Mouse (Mus musculus) spleen, adult 2 months (tissue): ENCODE results near the gene Gm20772. TPM values are rescaled to one million over a fixed set of nuclear protein-coding genes. Genes with fewer than 3 reads are reported as not detected.
"Not testable (repeated sequence)": the region's sequence is repeated elsewhere in the genome, so short reads cannot be mapped to it uniquely, and the experiment has no call there.

ENCODE experiments used
- DNase-seq, 2 experiments: peaks; one replicate each; pipeline versions ENCODE4 v3.0.0 to v3.0.0-alpha.2; 2012 to 2021; ENCODE audit warnings: low spot score in 2 of 2, low read depth in 1 of 2
- H3K27ac ChIP-seq: fragments of 200-500 bp; 2 replicates; pipeline ENCODE4 v1.5.1; 2012; ENCODE audit warnings: low read length, inconsistent platforms; ENCODE audit not compliant: insufficient read depth
- H3K27me3 ChIP-seq: fragments of 200-500 bp; 2 replicates; pipeline ENCODE4 v1.6.1; 2012; ENCODE audit warnings: mild to moderate bottlenecking, moderate library complexity, low read length, inconsistent platforms; ENCODE audit not compliant: control insufficient read depth, insufficient read depth
- H3K36me3 ChIP-seq: fragments of 200-500 bp; 2 replicates; pipeline ENCODE4 v1.6.1; 2012; ENCODE audit warnings: mild to moderate bottlenecking, low read length, inconsistent platforms; ENCODE audit not compliant: control insufficient read depth, insufficient read depth
- H3K4me1 ChIP-seq: fragments of 200-500 bp; 2 replicates; pipeline ENCODE4 v1.6.1; 2011; ENCODE audit warnings: inconsistent platforms; ENCODE audit not compliant: control insufficient read depth, insufficient read depth, insufficient read length
- H3K4me3 ChIP-seq: fragments of 200-500 bp; 2 replicates; pipeline ENCODE4 v1.5.1; 2011; ENCODE audit warnings: mild to moderate bottlenecking, inconsistent platforms; ENCODE audit not compliant: insufficient read depth, insufficient read length; ENCODE audit errors: extremely low read depth
- WGBS: fragments of 180-500 bp; shearing (Covaris S2); methylation state at CpG from one replicate; pipeline ENCODE4 v1.1.7; 2018; 5-methylcytosine and 5-hydroxymethylcytosine counted together
- polyA plus RNA-seq: library from polyadenylated mRNA; depleted of rRNA; stranded (reverse); fragments of >200 nt; gene quantifications from 2 replicates; pipeline ENCODE4 v1.2.3, GENCODE M21; 2012; rRNA removed

The Gm20772 gene
- polyA plus RNA-seq = not detected in 2 replicates

DNA sequence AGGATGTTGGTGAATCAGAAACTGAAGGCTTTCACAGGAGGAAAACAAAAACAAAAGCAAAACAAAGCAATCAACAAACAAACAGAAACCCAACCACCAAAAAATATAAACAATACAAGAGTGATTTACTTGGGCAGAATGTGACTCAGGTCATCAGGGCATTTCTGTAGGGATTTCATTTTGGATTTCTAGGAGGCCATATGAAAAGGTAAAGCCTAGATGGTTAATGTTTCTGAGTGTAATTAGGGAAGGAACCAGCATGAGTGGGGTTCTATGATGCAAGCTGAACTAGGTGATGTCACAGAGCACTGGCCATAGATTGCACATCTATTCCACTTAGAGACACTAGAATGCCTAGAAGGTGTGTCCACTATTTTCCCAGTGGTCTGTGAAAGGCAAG lies at the start of gene Gm20772, which contains the start of gene Gm20831:
Gene Gm20772 (plus strand): TSS at position 301 of the 400 bp plus-strand sequence.
Gene Gm20831 (plus strand): TSS at position 301 of the 400 bp plus-strand sequence.
- H3K27me3 ChIP-seq, H3K4me1 ChIP-seq, H3K27ac ChIP-seq, DNase-seq, H3K4me3 ChIP-seq, H3K36me3 ChIP-seq: not testable (repeated sequence)

DNA sequence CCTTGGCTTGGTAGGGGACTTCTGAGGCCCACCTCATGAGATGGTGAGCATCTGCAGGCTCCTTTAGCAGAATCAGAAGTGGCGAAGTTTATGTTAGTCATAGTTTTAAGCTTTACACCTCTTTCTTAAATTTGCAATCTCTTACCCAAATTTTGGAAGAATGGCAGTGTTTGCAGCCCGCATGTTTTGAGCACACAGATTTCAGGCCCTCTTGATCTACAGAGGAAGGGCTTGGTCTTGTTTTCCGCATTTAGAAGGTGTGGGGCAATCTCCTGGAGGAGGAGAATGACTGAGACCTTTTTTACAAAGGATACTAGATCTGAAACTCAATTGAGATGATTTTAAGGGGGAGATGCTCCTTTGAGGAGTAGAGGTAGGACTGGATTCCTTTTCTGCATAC lies 28.4 kb upstream of the Gm20772 start, which contains the start of gene Gm21904:
Gene Gm21904 (minus strand): TSS at position 101 of the 400 bp plus-strand sequence.
- not testable (repeated sequence) for H3K4me3 ChIP-seq, H3K4me1 ChIP-seq, H3K36me3 ChIP-seq, H3K27ac ChIP-seq, DNase-seq, H3K27me3 ChIP-seq
- WGBS = no CpG with 5 or more reads among the region's 3 CpGs

Other genes starting within 250 kb of the Gm20772 start
- not detected in 2 replicates for gene Gm21904, start 28.5 kb upstream of the Gm20772 start, polyA plus RNA-seq
- gene Gm20831, start within 50 bp of the Gm20772 start, polyA plus RNA-seq = not detected in 2 replicates
- not detected in 2 replicates for gene Srsy, start 62.6 kb downstream of the Gm20772 start, polyA plus RNA-seq
- gene Gm21764, start 187.1 kb downstream of the Gm20772 start, polyA plus RNA-seq = not detected in 2 replicates
- gene Ssty1, start 214.4 kb downstream of the Gm20772 start, polyA plus RNA-seq = not detected in 2 replicates